Mouse (Mus musculus) gastrocnemius, adult 2 months (tissue): ENCODE measurements around the gene Slc15a2. TPM values are rescaled to one million over a fixed set of nuclear protein-coding genes. Genes with fewer than 3 reads are reported as not detected.

Experiments
- DNase-seq: peaks from one replicate; pipeline ENCODE4 v3.0.0; 2022
- H3K27ac ChIP-seq: fragments of 200-600 bp; 2 replicates; pipeline ENCODE4 v1.8.1; 2022; ENCODE audit warnings: mild to moderate bottlenecking
- H3K4me3 ChIP-seq: fragments of 200-600 bp; 2 replicates; pipeline ENCODE4 v1.8.1; 2022; ENCODE audit warnings: mild to moderate bottlenecking, moderate library complexity
- CTCF ChIP-seq: fragments of 200-600 bp; IDR thresholded peaks from 2 replicates; pipeline ENCODE4 v1.8.1; 2022; ENCODE audit warnings: antibody characterized with exemption, mild to moderate bottlenecking, moderate library complexity
- intact Hi-C: fragments of 180-260 bp; cut with DNase I; formaldehyde crosslinking; loops from one replicate; pipeline ENCODE4 v1.15.1; 2025
- total RNA-seq, 2 experiments: library from RNA; stranded (reverse); gene quantifications; 2 replicates each; pipeline ENCODE4 v1.2.3; 2021

Slc15a2 gene
- total RNA-seq, 2 experiments from 2014 or later: 2.3 to 3.8 TPM

- intact Hi-C loops: no loop called here
- no peak overlapping the region for H3K27ac ChIP-seq
- no peak overlapping the region for H3K4me3 ChIP-seq
- no peak for TF ChIP-seq CTCF
- no peak for DNase-seq
Observed at GRCm38 (mm10) chr16:36743580-36743979, 41.2 kb downstream of the Slc15a2 start.

GRCm38 (mm10) chr16:36739404-36739930, 45.3 kb downstream of the Slc15a2 start:
- Histone ChIP-seq H3K27ac (no peak overlapping the region), H3K4me3 (no peak overlapping the region)
- no peak for TF ChIP-seq CTCF
- no peak for DNase-seq
- intact Hi-C loops: no loop called here

GRCm38 (mm10) chr16:36735421-36735820, 49.3 kb downstream of the Slc15a2 start:
- TF ChIP-seq CTCF: no peak
- intact Hi-C loops: no loop called here

GRCm38 (mm10) chr16:36733827-36734226, 50.9 kb downstream of the Slc15a2 start:
- intact Hi-C loops: no loop called here

More at GRCm38 (mm10) chr16:36735421-36735820, 49.3 kb downstream of the Slc15a2 start:
- no peak for DNase-seq
- H3K27ac ChIP-seq: no peak overlapping the region
- H3K4me3 ChIP-seq: no peak overlapping the region

GRCm38 (mm10) chr16:36732572-36732971, 52.2 kb downstream of the Slc15a2 start:
- H3K27ac ChIP-seq: no peak overlapping the region
- no peak for TF ChIP-seq CTCF
- no peak overlapping the region for H3K4me3 ChIP-seq
- no peak for DNase-seq
- intact Hi-C loops: no loop called here

More at GRCm38 (mm10) chr16:36733827-36734226, 50.9 kb downstream of the Slc15a2 start:
- H3K4me3 ChIP-seq: no peak overlapping the region
- H3K27ac ChIP-seq: no peak overlapping the region
- no peak for TF ChIP-seq CTCF
- DNase-seq: no peak

- intact Hi-C loops: loop anchor here (10.0 kb wide), 1 partner anchor 86 kb away; no protein-coding TSS in a partner anchor
- DNase-seq: no peak
- H3K4me3 ChIP-seq: no peak overlapping the region
- H3K27ac ChIP-seq: no peak overlapping the region
- no peak for TF ChIP-seq CTCF
Observed at GRCm38 (mm10) chr16:36728959-36729358, 55.8 kb downstream of the Slc15a2 start.

GRCm38 (mm10) chr16:36723880-36724443, 60.8 kb downstream of the Slc15a2 start:
- H3K4me3 ChIP-seq: no peak overlapping the region
- no peak overlapping the region for H3K27ac ChIP-seq
- TF ChIP-seq CTCF: peak; percentile 12; the same call in 1 of the 2 replicates
- no peak for DNase-seq
- intact Hi-C loops: loop anchor here (10.0 kb wide), 1 partner anchor 91 kb away; no protein-coding TSS in a partner anchor

- no peak for TF ChIP-seq CTCF
- intact Hi-C loops: loop anchor here (10.0 kb wide), 1 partner anchor 92 kb away; no protein-coding TSS in a partner anchor
- DNase-seq: no peak
- H3K4me3 ChIP-seq: no peak overlapping the region
- no peak overlapping the region for H3K27ac ChIP-seq
Observed at GRCm38 (mm10) chr16:36722739-36723138, 62.0 kb downstream of the Slc15a2 start.

GRCm38 (mm10) chr16:36720194-36721055, 64.3 kb downstream of the Slc15a2 start:
- no peak overlapping the region for H3K27ac ChIP-seq
- intact Hi-C loops: loop anchor here (10.0 kb wide), 1 partner anchor 94 kb away; no protein-coding TSS in a partner anchor
- DNase-seq: no peak
- no peak; the same call in 1 of the 2 replicates for TF ChIP-seq CTCF
- no peak overlapping the region for H3K4me3 ChIP-seq

GRCm38 (mm10) chr16:36718637-36719036, 66.1 kb downstream of the Slc15a2 start:
- H3K4me3 ChIP-seq: no peak overlapping the region
- no peak for TF ChIP-seq CTCF
- intact Hi-C loops: no loop called here
- DNase-seq: no peak
- H3K27ac ChIP-seq: no peak overlapping the region

GRCm38 (mm10) chr16:36717481-36717880, 67.3 kb downstream of the Slc15a2 start:
- Histone ChIP-seq H3K4me3 (no peak overlapping the region), H3K27ac (no peak overlapping the region)
- no peak for DNase-seq
- no peak for TF ChIP-seq CTCF
- intact Hi-C loops: no loop called here

- intact Hi-C loops: no loop called here
- no peak for TF ChIP-seq CTCF
- Histone ChIP-seq H3K4me3 (no peak overlapping the region), H3K27ac (no peak overlapping the region)
- no peak for DNase-seq
Observed at GRCm38 (mm10) chr16:36711760-36712159, 73.0 kb downstream of the Slc15a2 start.

GRCm38 (mm10) chr16:36710794-36711193, 74.0 kb downstream of the Slc15a2 start:
- DNase-seq: no peak
- intact Hi-C loops: no loop called here
- TF ChIP-seq CTCF: peak; percentile 24; the same call in 1 of the 2 replicates
- no peak overlapping the region for H3K27ac ChIP-seq
- H3K4me3 ChIP-seq: no peak overlapping the region
